8 mouse cellular contexts compared by ENCODE assay signal in genomic region chr13:48159020-48159910, GRCm38 (mm10).
DNase-seq lines count a peak whose midpoint lies in the region; ATAC-seq lines count a peak whose summit lies in the region.
"Had no signal": no experiment of that assay in that cellular context is flagged by ENCODE, and none has a peak within 500 bp of the region (broad histone marks: within the 10 kb centered on the region; RNA-seq: fewer than 3 reads in every experiment).

No protein-coding gene starts in this region.

- H3K4me1 ChIP-seq in forebrain, embryonic 11.5 days (replicated peaks; ENCODE audit: control insufficient read depth, insufficient read depth, low read length) = peaks cover 15% of the 10 kb centered on the region; the same call in 1 of the 2 replicates
- 0 out of 2 replicates have a peak, but pooled peaks cover 2% of the 10 kb centered on the region for H3K4me1 ChIP-seq in limb, embryonic 11.5 days (ENCODE audit: control insufficient read depth, insufficient read depth, low read length)
- no peaks in the 10 kb centered on the region for H3K4me1 ChIP-seq in liver, embryonic 11.5 days (replicated peaks; ENCODE audit: control insufficient read depth, insufficient read depth, low read length)

- intact Hi-C loops in gastrocnemius, postnatal 14 days (cut with DNase I; ENCODE audit: low total_unique reads) = no loop called here

- no peaks in the 10 kb centered on the region for H3K9me3 ChIP-seq in forebrain, embryonic 11.5 days (ENCODE audit: control insufficient read depth, low read length)
- no peaks in the 10 kb centered on the region for H3K9me3 ChIP-seq in limb, embryonic 11.5 days (ENCODE audit: control insufficient read depth, low read length)
- no peaks in the 10 kb centered on the region for H3K9me3 ChIP-seq in liver, embryonic 11.5 days (ENCODE audit: control insufficient read depth, low read length)
- H3K9me3 ChIP-seq: limb, embryonic 12.5 days had no signal

- H3K4me3 ChIP-seq in forebrain, embryonic 11.5 days (ENCODE audit: low read depth, low read length) = no peak overlapping the region
- H3K4me3 ChIP-seq in limb, embryonic 11.5 days (ENCODE audit: low read depth, low read length) = no peak overlapping the region
- H3K4me3 ChIP-seq in liver, embryonic 11.5 days (ENCODE audit: low read depth, low read length) = no peak overlapping the region
- H3K4me3 ChIP-seq: limb, embryonic 12.5 days had no signal

- H3K9ac ChIP-seq in forebrain, embryonic 11.5 days (ENCODE audit: low read length) = peak overlapping the region; percentile 9; the same call in 1 of the 2 replicates
- H3K9ac ChIP-seq in limb, embryonic 11.5 days (ENCODE audit: low read length) = no peak overlapping the region
- no peak overlapping the region for H3K9ac ChIP-seq in liver, embryonic 11.5 days (ENCODE audit: low read depth, low read length)
- H3K9ac ChIP-seq: limb, embryonic 12.5 days had no signal

- peak overlapping the region; percentile 32 for H3K4me2 ChIP-seq in forebrain, embryonic 11.5 days (ENCODE audit: low read depth, low read length, severe bottlenecking)
- H3K4me2 ChIP-seq in limb, embryonic 11.5 days (ENCODE audit: low read depth, severe bottlenecking) = no peak overlapping the region
- no peak overlapping the region for H3K4me2 ChIP-seq in liver, embryonic 11.5 days
- H3K4me2 ChIP-seq: limb, embryonic 12.5 days had no signal

- H3K36me3 ChIP-seq in forebrain, embryonic 11.5 days (ENCODE audit: control insufficient read depth, insufficient read depth, low read length) = no peaks in the 10 kb centered on the region
- no peaks in the 10 kb centered on the region for H3K36me3 ChIP-seq in limb, embryonic 11.5 days (ENCODE audit: control insufficient read depth, insufficient read depth, low read length)
- no peaks in the 10 kb centered on the region for H3K36me3 ChIP-seq in liver, embryonic 11.5 days (ENCODE audit: control insufficient read depth, insufficient read depth, low read length)
- H3K36me3 ChIP-seq: limb, embryonic 12.5 days had no signal

- 11% methylated on average over 15 of the region's 15 CpGs for WGBS in forebrain, embryonic 11.5 days
- 21% methylated on average over 15 of the region's 15 CpGs for WGBS in limb, embryonic 11.5 days
- 28% methylated on average over 15 of the region's 15 CpGs for WGBS in liver, embryonic 11.5 days

- DNase-seq in ovary, adult 18-20 months (ENCODE audit: low spot score) = peak; percentile 2
- DNase-seq in ovary, postnatal 36 days (ENCODE audit: low spot score) = no peak
- DNase-seq in forebrain, embryonic 11.5 days (ENCODE audit: low spot score) = peak; percentile 81
- peak; percentile 37 for DNase-seq in limb, embryonic 11.5 days (ENCODE audit: low spot score)
- DNase-seq in left cerebral cortex, adult 18-20 months (ENCODE audit: low spot score in 2 of 2) = no peak
- DNase-seq in gastrocnemius, postnatal 14 days = no peak
- DNase-seq in liver, embryonic 11.5 days (ENCODE audit: low spot score) = no peak

- no peaks in the 10 kb centered on the region for H3K27me3 ChIP-seq in forebrain, embryonic 11.5 days (ENCODE audit: control insufficient read depth, insufficient read depth, low read length)
- H3K27me3 ChIP-seq in limb, embryonic 11.5 days (ENCODE audit: control insufficient read depth, insufficient read depth, low read length) = no peaks in the 10 kb centered on the region
- H3K27me3 ChIP-seq in liver, embryonic 11.5 days (replicated peaks; ENCODE audit: control insufficient read depth, insufficient read depth, low read length) = no peaks in the 10 kb centered on the region
- H3K27me3 ChIP-seq: limb, embryonic 12.5 days had no signal

- H3K27ac ChIP-seq in forebrain, embryonic 11.5 days (ENCODE audit: low read depth, low read length) = peak overlapping the region; percentile 82
- H3K27ac ChIP-seq in limb, embryonic 11.5 days (replicated peaks; ENCODE audit: low read depth, low read length) = no peak overlapping the region
- H3K27ac ChIP-seq in liver, embryonic 11.5 days (ENCODE audit: low read depth, low read length) = no peak overlapping the region
- H3K27ac ChIP-seq: limb, embryonic 12.5 days had no signal

- peak; percentile 83 for ATAC-seq in forebrain, embryonic 11.5 days (replicated peaks; ENCODE audit: low FRiP score)
- ATAC-seq in limb, embryonic 11.5 days (ENCODE audit: insufficient number of reproducible peaks, low FRiP score, low TSS enrichment, low read depth) = no peak
- ATAC-seq in liver, embryonic 11.5 days (replicated peaks; ENCODE audit: low FRiP score) = no peak

Comparison
In these comparisons a context has a peak if more than half of its experiments do, and no peak if none do; other contexts are left out.
1. DNase-seq: peak in ovary, adult 18-20 months (single experiment), forebrain, embryonic 11.5 days (single experiment) and limb, embryonic 11.5 days (single experiment); none in ovary, postnatal 36 days (single experiment), left cerebral cortex, adult 18-20 months (0 of 2), gastrocnemius, postnatal 14 days (single experiment) and liver, embryonic 11.5 days (single experiment).